Mouse (Mus musculus) spleen, adult 2 months (tissue): Measurements from ENCODE around the gene Gm7030.

Experiments used
- CTCF ChIP-seq: fragments of 200-500 bp; IDR thresholded peaks from 2 replicates; pipeline ENCODE4 v1.5.1; 2011; ENCODE audit warnings: mild to moderate bottlenecking, inconsistent platforms; ENCODE audit not compliant: insufficient read depth, insufficient read length, insufficient replicate concordance; ENCODE audit errors: extremely low read depth
- POLR2A ChIP-seq: fragments of 200-500 bp; IDR thresholded peaks from 2 replicates; pipeline ENCODE4 v1.6.1; 2011; ENCODE audit warnings: low read depth, low read length, inconsistent platforms

DNA sequence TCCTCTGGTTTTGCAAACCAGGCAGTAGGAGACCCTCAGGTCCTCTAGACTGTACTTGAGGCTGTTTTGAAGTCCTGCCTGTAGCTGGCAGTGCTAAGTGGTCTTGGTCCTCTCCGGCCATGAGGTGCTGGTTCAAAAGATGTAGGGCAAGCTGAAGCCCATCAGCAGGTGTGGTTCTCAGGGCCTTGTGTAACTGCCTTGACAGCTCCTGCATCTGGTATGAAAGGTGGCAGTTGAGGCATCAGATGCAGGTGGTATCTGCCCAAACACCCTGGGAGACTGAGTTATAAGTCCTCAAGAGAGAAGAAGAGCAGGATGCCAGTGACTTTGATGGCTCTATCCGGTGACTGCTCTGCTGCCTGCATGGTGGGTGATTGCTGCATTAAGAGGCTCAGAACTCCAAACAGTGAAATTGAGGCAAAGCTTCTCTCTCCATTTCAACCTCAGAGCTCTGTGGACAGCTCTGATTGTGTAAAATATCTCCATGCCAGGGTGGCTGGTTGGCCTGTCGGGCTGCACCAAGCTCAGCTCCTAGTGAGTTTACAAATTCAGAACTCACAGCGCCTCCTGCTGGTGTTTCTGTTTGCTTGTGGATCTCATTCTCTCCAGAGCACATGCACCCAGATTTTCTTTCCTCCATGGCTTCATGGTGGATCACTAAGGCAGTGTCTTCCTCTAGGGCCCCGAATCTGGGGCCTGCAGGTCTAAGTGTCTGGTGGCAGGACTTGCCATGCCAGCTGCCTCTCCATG lies 2.5 kb upstream of the Gm7030 start:
- TF ChIP-seq CTCF = no peak
- TF ChIP-seq POLR2A = no peak
